Mouse (Mus musculus) hindbrain, embryonic 11.5 days (tissue): ENCODE results near the gene Acads. TPM values are rescaled to one million over a fixed set of nuclear protein-coding genes. Genes with fewer than 3 reads are reported as not detected.

Experiments used
- ATAC-seq: fragments of 200-750 bp; cut with Nextera tagmentation; 2 replicates; pipeline ENCODE4 v1.8.0; 2017; ENCODE audit warnings: mild to moderate bottlenecking, moderate TSS enrichment, moderate library complexity; ENCODE audit not compliant: low FRiP score
- DNase-seq: peaks from one replicate; pipeline ENCODE4 v3.0.0-alpha.2; 2015; ENCODE audit warnings: low spot score
- H3K27ac ChIP-seq: fragments of 300-500 bp; sonication (generic); 2 replicates; pipeline ENCODE4 v1.5.1; 2014; ENCODE audit warnings: mild to moderate bottlenecking, low read depth, low read length
- H3K27me3 ChIP-seq: fragments of 300-500 bp; sonication (generic); 2 replicates; pipeline ENCODE4 v1.6.1; 2014; ENCODE audit warnings: mild to moderate bottlenecking, low read length, moderate library complexity, mixed read lengths; ENCODE audit not compliant: control insufficient read depth, insufficient read depth
- H3K36me3 ChIP-seq: fragments of 300-500 bp; sonication (generic); 2 replicates; pipeline ENCODE4 v1.6.1; 2014; ENCODE audit warnings: mild to moderate bottlenecking, low read length, moderate library complexity, mixed read lengths; ENCODE audit not compliant: control insufficient read depth, insufficient read depth
- H3K4me1 ChIP-seq: fragments of 300-500 bp; sonication (generic); replicated peaks from 2 replicates; pipeline ENCODE4 v1.6.1; 2014; ENCODE audit warnings: low read length, mixed read lengths; ENCODE audit not compliant: control insufficient read depth, insufficient read depth
- H3K4me2 ChIP-seq: fragments of 300-500 bp; sonication (generic); replicated peaks from 2 replicates; pipeline ENCODE4 v1.6.1; 2014; ENCODE audit warnings: mild to moderate bottlenecking, low read depth, low read length
- H3K4me3 ChIP-seq: fragments of 300-500 bp; sonication (generic); 2 replicates; pipeline ENCODE4 v1.5.1; 2014; ENCODE audit warnings: low read depth, low read length
- H3K9ac ChIP-seq: fragments of 300-500 bp; sonication (generic); 2 replicates; pipeline ENCODE4 v1.6.1; 2014; ENCODE audit warnings: low read depth, low read length
- H3K9me3 ChIP-seq: fragments of 300-500 bp; sonication (generic); 2 replicates; pipeline ENCODE4 v1.6.1; 2016; ENCODE audit warnings: low read length; ENCODE audit not compliant: control insufficient read depth
- WGBS: fragments of 180-500 bp; shearing (Covaris S2); extraction: QIAGEN DNeasy Blood & Tissue Kit; methylation state at CpG from one replicate; pipeline ENCODE4 v1.1.7; 2014; 5-methylcytosine and 5-hydroxymethylcytosine counted together
- polyA plus RNA-seq: library from polyadenylated mRNA; unstranded; fragments of >200 nt; fragmentation: Nextera tagmentation; extraction: Ambion mirVana; gene quantifications from 2 replicates; pipeline ENCODE4 v1.2.1, GENCODE M21; 2014

The Acads gene
- polyA plus RNA-seq, 1 experiment from 2014 or later = 30.8 TPM

- no peaks in the 10 kb centered on the region for H3K27me3 ChIP-seq
- WGBS = 80% methylated on average over 1 of the region's 1 CpGs
Observed at GRCm38 (mm10) chr5:115062566-115062965, 56.6 kb downstream of the Acads start.

GRCm38 (mm10) chr5:115060977-115061376 is 58.2 kb downstream of the Acads start:
- Histone ChIP-seq H3K36me3 (no peaks in the 10 kb centered on the region), H3K4me2 (no peak overlapping the region), H3K27me3 (no peaks in the 10 kb centered on the region), H3K9me3 (no peaks in the 10 kb centered on the region), H3K4me3 (no peak overlapping the region), H3K4me1 (no peaks in the 10 kb centered on the region), H3K9ac (no peak overlapping the region), H3K27ac (no peak overlapping the region)
- WGBS = 93% methylated on average over 3 of the region's 3 CpGs
- DNase-seq = no peak
- no peak for ATAC-seq

More at GRCm38 (mm10) chr5:115062566-115062965, 56.6 kb downstream of the Acads start:
- H3K9me3 ChIP-seq = no peaks in the 10 kb centered on the region
- no peak for ATAC-seq
- no peak overlapping the region for H3K9ac ChIP-seq
- H3K36me3 ChIP-seq = no peaks in the 10 kb centered on the region
- no peak overlapping the region for H3K27ac ChIP-seq
- no peaks in the 10 kb centered on the region for H3K4me1 ChIP-seq
- no peak for DNase-seq
- H3K4me3 ChIP-seq = no peak overlapping the region
- no peak overlapping the region for H3K4me2 ChIP-seq

Other genes starting within 250 kb of the Acads start
- 0.92 and 1.5 TPM in 2 replicates for gene Oasl2, start 222.4 kb downstream of the Acads start, polyA plus RNA-seq
- gene Oasl1, start 196.1 kb downstream of the Acads start, polyA plus RNA-seq = 0.25 and 0.39 TPM in 2 replicates
- 48.1 and 57.4 TPM in 2 replicates for gene 2210016L21Rik, start 177.2 kb downstream of the Acads start, polyA plus RNA-seq
- gene Hnf1a, start 148.3 kb downstream of the Acads start, polyA plus RNA-seq = 0.04 TPM in 1 of 2 replicates, not detected in the other
- gene Sppl3, start 108.2 kb downstream of the Acads start, polyA plus RNA-seq = 21.0 and 22.4 TPM in 2 replicates
- 24.9 and 34.4 TPM in 2 replicates for gene Gm10401, start 21.1 kb downstream of the Acads start, polyA plus RNA-seq
- gene Unc119b, start 15.6 kb upstream of the Acads start, polyA plus RNA-seq = 46.8 and 57.2 TPM in 2 replicates
- gene Mlec, start 38.8 kb upstream of the Acads start, polyA plus RNA-seq = 41.2 and 44.1 TPM in 2 replicates
- gene Cabp1, start 75.0 kb upstream of the Acads start, polyA plus RNA-seq = 5.0 and 7.6 TPM in 2 replicates
- gene Pop5, start 116.5 kb upstream of the Acads start, polyA plus RNA-seq = 104 and 106 TPM in 2 replicates
- 65.9 and 87.5 TPM in 2 replicates for gene Rnf10, start 153.6 kb upstream of the Acads start, polyA plus RNA-seq
- gene Coq5, start 160.3 kb upstream of the Acads start, polyA plus RNA-seq = 52.6 and 55.5 TPM in 2 replicates
- gene Dynll1, start 181.7 kb upstream of the Acads start, polyA plus RNA-seq = 1,538 and 1,558 TPM in 2 replicates
- gene Srsf9, start 207.8 kb upstream of the Acads start, polyA plus RNA-seq = 305 and 320 TPM in 2 replicates
- gene Gatc, start 221.8 kb upstream of the Acads start, polyA plus RNA-seq = 43.0 and 51.2 TPM in 2 replicates
- 56.8 and 60.0 TPM in 2 replicates for gene Triap1, start 221.9 kb upstream of the Acads start, polyA plus RNA-seq
- 811 and 829 TPM in 2 replicates for gene Cox6a1, start 229.6 kb upstream of the Acads start, polyA plus RNA-seq